Mouse (Mus musculus) midbrain, embryonic 12.5 days (tissue): Measurements from ENCODE around the gene Olfr458. TPM values are rescaled to one million over a fixed set of nuclear protein-coding genes. Genes with fewer than 3 reads are reported as not detected.

Experiments
- ATAC-seq: fragments of 200-750 bp; cut with Nextera tagmentation; 2 replicates; pipeline ENCODE4 v1.8.0; 2017; ENCODE audit warnings: low read depth, moderate TSS enrichment, moderate library complexity; ENCODE audit not compliant: low FRiP score
- H3K27ac ChIP-seq: fragments of 300-500 bp; sonication (generic); replicated peaks from 2 replicates; pipeline ENCODE4 v1.5.1; 2016; ENCODE audit warnings: mild to moderate bottlenecking
- H3K27me3 ChIP-seq: fragments of 300-500 bp; sonication (generic); 2 replicates; pipeline ENCODE4 v1.6.1; 2016; ENCODE audit warnings: mild to moderate bottlenecking
- H3K36me3 ChIP-seq: fragments of 300-500 bp; sonication (generic); 2 replicates; pipeline ENCODE4 v1.6.1; 2016
- H3K4me1 ChIP-seq: fragments of 300-500 bp; sonication (generic); 2 replicates; pipeline ENCODE4 v1.6.1; 2016
- H3K4me2 ChIP-seq: fragments of 300-500 bp; sonication (generic); replicated peaks from 2 replicates; pipeline ENCODE4 v1.6.1; 2016; ENCODE audit warnings: mild to moderate bottlenecking, moderate library complexity
- H3K4me3 ChIP-seq: fragments of 300-500 bp; sonication (generic); 2 replicates; pipeline ENCODE4 v1.5.1; 2016; ENCODE audit warnings: mild to moderate bottlenecking
- H3K9ac ChIP-seq: fragments of 300-500 bp; sonication (generic); replicated peaks from 2 replicates; pipeline ENCODE4 v1.6.1; 2016; ENCODE audit warnings: mild to moderate bottlenecking, moderate library complexity
- H3K9me3 ChIP-seq: fragments of 300-500 bp; sonication (generic); 2 replicates; pipeline ENCODE4 v1.6.1; 2016; ENCODE audit warnings: mild to moderate bottlenecking
- WGBS: fragments of 180-500 bp; shearing (Covaris S2); methylation state at CpG from one replicate; pipeline ENCODE4 v1.1.7; 2016; 5-methylcytosine and 5-hydroxymethylcytosine counted together
- polyA plus RNA-seq: library from polyadenylated mRNA; unstranded; fragments of >200 nt; fragmentation: Nextera tagmentation; extraction: Ambion mirVana; gene quantifications from 2 replicates; pipeline ENCODE4 v1.2.1, GENCODE M21; 2016

Gene Olfr458
- polyA plus RNA-seq, 1 experiment from 2014 or later: not detected

GRCm38 (mm10) chr6:42435490-42435889 is 29.5 kb downstream of the Olfr458 start:
- Histone ChIP-seq H3K4me2 (no peak overlapping the region), H3K9me3 (no peaks in the 10 kb centered on the region), H3K4me1 (no peaks in the 10 kb centered on the region), H3K27ac (no peak overlapping the region), H3K9ac (no peak overlapping the region), H3K27me3 (no peaks in the 10 kb centered on the region), H3K36me3 (no peaks in the 10 kb centered on the region), H3K4me3 (no peak overlapping the region)
- ATAC-seq: no peak
- WGBS: 76% methylated on average over 2 of the region's 2 CpGs

DNA sequence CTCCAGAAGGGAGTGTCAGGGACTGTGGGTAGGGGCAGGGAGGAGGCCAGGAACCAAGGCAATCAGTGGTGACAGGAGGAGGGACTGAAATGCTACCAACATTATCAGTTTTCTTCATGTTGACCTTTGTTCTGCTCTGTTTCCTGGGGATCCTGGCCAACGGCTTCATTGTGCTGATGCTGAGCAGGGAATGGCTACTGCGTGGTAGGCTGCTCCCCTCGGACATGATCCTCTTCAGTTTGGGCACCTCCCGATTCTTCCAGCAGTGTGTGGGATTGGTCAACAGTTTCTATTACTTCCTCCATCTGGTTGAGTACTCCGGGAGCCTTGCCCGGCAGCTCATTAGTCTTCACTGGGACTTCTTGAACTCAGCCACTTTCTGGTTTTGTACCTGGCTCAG is 30.6 kb downstream of the Olfr458 start, which contains the start of gene Tas2r126:
TSS of gene Tas2r126 (plus strand) at position 90 of the 400 bp plus-strand sequence.
- Histone ChIP-seq H3K27ac (no peak within 1 kb of the TSS), H3K9ac (no peak within 1 kb of the TSS), H3K4me3 (no peak within 1 kb of the TSS), H3K36me3 (no peaks in the 10 kb centered on the region), H3K4me2 (no peak within 1 kb of the TSS), H3K9me3 (no peaks in the 10 kb centered on the region), H3K4me1 (no peaks in the 10 kb centered on the region), H3K27me3 (no peaks in the 10 kb centered on the region)
- 90% methylated on average over 6 of the region's 6 CpGs for WGBS
- ATAC-seq: no peak

DNA sequence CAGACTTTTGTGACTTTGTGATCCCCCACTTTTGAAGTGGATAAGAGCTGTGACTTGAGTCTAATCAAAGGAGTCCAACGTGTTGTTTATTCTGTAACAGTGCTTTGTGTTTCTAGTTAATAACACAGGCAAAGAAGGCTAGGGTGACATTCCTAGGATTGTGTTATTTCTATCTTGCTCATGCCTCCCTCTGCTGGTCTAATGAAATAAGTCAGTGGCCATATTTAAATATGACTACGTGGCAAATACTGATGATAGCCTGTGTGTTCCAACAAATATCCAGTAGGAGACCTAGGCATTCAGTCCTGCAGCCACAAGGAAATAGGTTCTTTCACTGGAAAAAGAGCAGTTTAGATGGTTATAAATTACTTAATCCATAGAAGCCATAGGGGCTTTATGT is 31.4 kb downstream of the Olfr458 start:
- H3K4me3 ChIP-seq: no peak overlapping the region

DNA sequence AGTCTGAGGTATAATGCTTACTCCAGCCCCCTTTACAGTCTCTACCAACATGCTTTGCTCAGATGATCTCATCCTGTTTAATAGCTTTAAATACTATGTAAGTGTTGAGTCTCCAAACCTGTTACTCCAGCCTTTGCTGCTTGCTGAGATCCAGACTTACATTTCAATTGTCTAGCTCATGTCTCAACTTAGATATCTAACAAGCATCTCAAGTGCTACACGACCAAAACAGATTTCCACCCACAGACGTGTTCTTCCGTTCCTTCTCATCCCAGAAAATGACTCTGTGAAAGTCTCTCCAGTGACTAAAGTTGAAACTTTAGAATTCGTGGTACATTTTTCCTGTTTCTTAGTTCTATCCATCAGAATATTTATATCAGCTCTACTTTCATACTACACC is 38.7 kb downstream of the Olfr458 start:
- Histone ChIP-seq H3K4me3 (no peak overlapping the region), H3K27ac (no peak overlapping the region), H3K4me2 (no peak overlapping the region), H3K36me3 (no peaks in the 10 kb centered on the region), H3K4me1 (no peaks in the 10 kb centered on the region), H3K9ac (no peak overlapping the region), H3K27me3 (no peaks in the 10 kb centered on the region), H3K9me3 (no peaks in the 10 kb centered on the region)
- no peak for ATAC-seq
- WGBS: 89% methylated on average over 4 of the region's 4 CpGs

More for the DNA sequence above, 31.4 kb downstream of the Olfr458 start:
- H3K27ac ChIP-seq: no peak overlapping the region
- ATAC-seq: no peak
- H3K9ac ChIP-seq: no peak overlapping the region
- WGBS: 57% methylated on average over 2 of the region's 2 CpGs
- no peak overlapping the region for H3K4me2 ChIP-seq
- H3K36me3 ChIP-seq: no peaks in the 10 kb centered on the region
- H3K9me3 ChIP-seq: no peaks in the 10 kb centered on the region
- H3K4me1 ChIP-seq: no peaks in the 10 kb centered on the region
- H3K27me3 ChIP-seq: no peaks in the 10 kb centered on the region

DNA sequence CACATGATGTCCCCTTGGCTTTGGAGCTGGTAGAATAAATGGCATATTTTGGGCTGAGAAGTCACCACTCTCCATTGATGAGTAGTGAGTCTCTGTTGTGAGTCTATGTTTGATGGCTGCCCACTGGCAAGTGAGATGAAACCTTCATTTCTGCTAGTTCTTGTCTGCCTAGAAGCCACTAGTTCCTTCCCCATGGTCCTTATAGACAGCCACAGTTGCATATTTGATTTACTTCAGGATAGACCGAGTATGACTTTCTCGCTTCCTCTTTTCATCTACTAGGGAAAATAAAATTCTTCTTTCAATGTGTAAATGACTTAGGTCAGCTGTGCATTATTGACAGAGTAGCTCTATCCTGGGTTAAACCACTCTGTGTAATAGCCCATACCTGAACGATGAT is 40.5 kb downstream of the Olfr458 start:
- H3K4me2 ChIP-seq: no peak overlapping the region
- H3K4me3 ChIP-seq: no peak overlapping the region
- no peaks in the 10 kb centered on the region for H3K27me3 ChIP-seq
- 95% methylated on average over 3 of the region's 3 CpGs for WGBS
- no peaks in the 10 kb centered on the region for H3K36me3 ChIP-seq
- no peak overlapping the region for H3K27ac ChIP-seq
- H3K9me3 ChIP-seq: no peaks in the 10 kb centered on the region
- no peaks in the 10 kb centered on the region for H3K4me1 ChIP-seq
- ATAC-seq: no peak
- no peak overlapping the region for H3K9ac ChIP-seq

- H3K27me3 ChIP-seq: no peaks in the 10 kb centered on the region
- H3K9me3 ChIP-seq: no peaks in the 10 kb centered on the region
- no peak overlapping the region for H3K4me3 ChIP-seq
- H3K9ac ChIP-seq: no peak overlapping the region
- WGBS: 78% methylated on average over 2 of the region's 2 CpGs
- H3K36me3 ChIP-seq: no peaks in the 10 kb centered on the region
- H3K27ac ChIP-seq: no peak overlapping the region
- ATAC-seq: no peak
- no peak overlapping the region for H3K4me2 ChIP-seq
- H3K4me1 ChIP-seq: no peaks in the 10 kb centered on the region
Measured at GRCm38 (mm10) chr6:42421439-42421838, 43.6 kb downstream of the Olfr458 start.

- H3K27me3 ChIP-seq: no peaks in the 10 kb centered on the region
- H3K27ac ChIP-seq: no peak overlapping the region
- H3K9ac ChIP-seq: no peak overlapping the region
- H3K9me3 ChIP-seq: no peaks in the 10 kb centered on the region
- H3K4me2 ChIP-seq: no peak overlapping the region
- H3K4me3 ChIP-seq: no peak overlapping the region
- no peak for ATAC-seq
- H3K36me3 ChIP-seq: no peaks in the 10 kb centered on the region
- H3K4me1 ChIP-seq: no peaks in the 10 kb centered on the region
- WGBS: 90% methylated on average over 2 of the region's 2 CpGs
Measured at GRCm38 (mm10) chr6:42419443-42419842, 45.6 kb downstream of the Olfr458 start.

Other genes with a start within 250 kb of the Olfr458 start
- not detected in 2 replicates for gene Tas2r144, start 249.9 kb downstream of the Olfr458 start, polyA plus RNA-seq
- gene Gstk1, start 219.3 kb downstream of the Olfr458 start, polyA plus RNA-seq: 10.4 and 11.4 TPM in 2 replicates
- gene Tmem139, start 203.2 kb downstream of the Olfr458 start, polyA plus RNA-seq: 0.26 TPM in 1 of 2 replicates, not detected in the other
- gene Casp2, start 200.2 kb downstream of the Olfr458 start, polyA plus RNA-seq: 76.0 and 79.5 TPM in 2 replicates
- gene Clcn1, start 178.5 kb downstream of the Olfr458 start, polyA plus RNA-seq: 1.3 and 1.8 TPM in 2 replicates
- gene Fam131b, start 140.6 kb downstream of the Olfr458 start, polyA plus RNA-seq: 4.2 and 4.9 TPM in 2 replicates
- gene Zyx, start 115.6 kb downstream of the Olfr458 start, polyA plus RNA-seq: 66.7 and 71.5 TPM in 2 replicates
- 0.81 and 1.3 TPM in 2 replicates for gene Epha1, start 91.9 kb downstream of the Olfr458 start, polyA plus RNA-seq
- not detected in 2 replicates for gene Tas2r143, start 65.0 kb downstream of the Olfr458 start, polyA plus RNA-seq
- not detected in 2 replicates for gene Tas2r135, start 59.8 kb downstream of the Olfr458 start, polyA plus RNA-seq
- not detected in 2 replicates for gene Tas2r126, start 30.7 kb downstream of the Olfr458 start, polyA plus RNA-seq
- not detected in 2 replicates for gene Olfr457, start 11.1 kb upstream of the Olfr458 start, polyA plus RNA-seq
- gene Olfr456, start 22.0 kb upstream of the Olfr458 start, polyA plus RNA-seq: not detected in 2 replicates
- gene Olfr455, start 82.4 kb upstream of the Olfr458 start, polyA plus RNA-seq: not detected in 2 replicates
- gene Tcaf3, start 132.5 kb upstream of the Olfr458 start, polyA plus RNA-seq: not detected in 2 replicates
- 3.2 TPM in 2 replicates for gene Tcaf2, start 180.1 kb upstream of the Olfr458 start, polyA plus RNA-seq
- 182 and 205 TPM in 2 replicates for gene Tcaf1, start 244.9 kb upstream of the Olfr458 start, polyA plus RNA-seq